Mouse (Mus musculus) small intestine, adult 2 months (tissue): Measurements from ENCODE around the gene Sigirr.

ENCODE experiments used
- CTCF ChIP-seq: fragments of 200-500 bp; IDR thresholded peaks from 2 replicates; pipeline ENCODE4 v1.5.1; 2012; ENCODE audit warnings: low read depth, mild to moderate bottlenecking, control low read depth, inconsistent platforms, low read length, moderate library complexity, mixed read lengths; ENCODE audit not compliant: insufficient replicate concordance, insufficient read length; ENCODE audit errors: extremely low read depth
- POLR2A ChIP-seq: fragments of 200-500 bp; IDR thresholded peaks from 2 replicates; pipeline ENCODE4 v1.6.1; 2012; ENCODE audit warnings: low read depth, mild to moderate bottlenecking, control low read depth, inconsistent platforms, low read length, moderate library complexity

DNA sequence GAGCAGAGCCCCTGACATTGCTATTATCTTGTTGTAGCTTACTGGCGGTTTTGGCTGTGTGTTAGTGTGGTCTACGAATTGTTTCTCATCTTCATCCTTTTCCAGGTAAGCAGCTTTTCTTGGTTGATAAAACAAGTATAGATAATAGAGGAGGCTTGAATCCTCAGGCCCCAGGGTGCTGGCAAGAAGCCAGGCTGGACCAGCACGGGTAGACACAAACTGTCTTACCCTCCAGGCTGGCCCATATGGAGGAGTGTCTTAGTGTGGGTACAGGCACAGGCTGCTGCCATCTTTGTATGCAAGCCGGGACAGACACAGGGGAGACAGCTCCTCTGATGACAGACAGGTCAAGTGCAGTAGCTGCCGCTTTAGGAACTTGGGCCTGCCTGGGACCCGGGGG lies 46.7 kb upstream of the Sigirr start:
- TF ChIP-seq CTCF (no peak), POLR2A (no peak)
